Mouse (Mus musculus) embryonic stem cell, embryonic (primary cell): ENCODE data around the gene Manbal.

ENCODE experiments used
- CTCF ChIA-PET, 4 experiments: fragments of 300-600 bp in 2 of 4; fragments of 350-600 bp in 2 of 4; sonication (Branson Sonifier 250); formaldehyde crosslinking; loops; one replicate each; lab custom pipeline; 2022; ENCODE audit warnings: inconsistent platforms in 2 of 4; lab: Charles Lee
- POLR2A ChIA-PET, 4 experiments: fragments of 300-600 bp in 2 of 4; fragments of 350-600 bp in 2 of 4; sonication (Branson Sonifier 250); formaldehyde crosslinking; loops; one replicate each; lab custom pipeline; 2022; ENCODE audit warnings: antibody characterized with exemption in 4 of 4, inconsistent platforms in 1 of 4; lab: Charles Lee

Gene Manbal

GRCm38 (mm10) chr2:157347361-157348159, 19.8 kb upstream of the Manbal start, which contains the start of gene Ghrh:
Gene Ghrh, minus strand, starts transcription at chr2:157347506.
- POLR2A ChIA-PET = interaction anchor here in 3 of 4 experiments (0.6 to 2.6 kb wide), 21 partner anchors 8 to 221 kb away, joined by 3 to 11 read pairs (median 3); partner anchors contain the start of genes Manbal (in 1 of the 3) and Src (in 1 of the 3)
- CTCF ChIA-PET = interaction anchor here in 3 of 4 experiments (0.9 to 3.1 kb wide), 4 partner anchors 26 to 111 kb away, joined by 3 to 17 read pairs (median 6); no protein-coding TSS in a partner anchor

- ChIA-PET POLR2A (interaction anchor here in 2 of 4 experiments (0.8 to 2.2 kb wide), 9 partner anchors 9 to 97 kb away, joined by 3 to 10 read pairs (median 5); partner anchors contain the start of gene Manbal (in 1 of the 2)), CTCF (interaction anchor here in 3 of 4 experiments (1.0 to 3.1 kb wide), 5 partner anchors 11 to 119 kb away, joined by 3 to 17 read pairs (median 3); no protein-coding TSS in a partner anchor)
These were observed 18.1 kb upstream of the Manbal start for GRCm38 (mm10) chr2:157349121-157349778.

GRCm38 (mm10) chr2:157353183-157353582, 14.2 kb upstream of the Manbal start:
- ChIA-PET CTCF (interaction anchor here in 2 of 4 experiments (1.0 to 1.9 kb wide), 3 partner anchors 11 to 104 kb away, joined by 3 to 10 read pairs (median 8); no protein-coding TSS in a partner anchor), POLR2A (interaction anchor here in 3 of 4 experiments (0.8 to 12.7 kb wide), 19 partner anchors 9 to 213 kb away, joined by 3 to 170 read pairs (median 5); partner anchors contain the start of genes Manbal (in 1 of the 3) and Src (in 1 of the 3))

- ChIA-PET CTCF (interaction anchor here in 3 of 4 experiments (0.5 to 1.9 kb wide), 4 partner anchors 12 to 214 kb away, joined by 3 to 10 read pairs (median 7); no protein-coding TSS in a partner anchor), POLR2A (interaction anchor here in 3 of 4 experiments (0.8 to 12.7 kb wide), 19 partner anchors 9 to 212 kb away, joined by 3 to 170 read pairs (median 5); partner anchors contain the start of genes Manbal (in 1 of the 3) and Src (in 1 of the 3))
These were observed 13.3 kb upstream of the Manbal start for GRCm38 (mm10) chr2:157354106-157354505.

GRCm38 (mm10) chr2:157360028-157360427, 7.4 kb upstream of the Manbal start:
- ChIA-PET POLR2A (interaction anchor here (0.5 to 12.7 kb wide), 23 partner anchors 7 to 209 kb away, joined by 3 to 170 read pairs (median 5); partner anchors contain the start of genes Ghrh (in 1 of the 4), Manbal (in 1 of the 4) and Src (in 1 of the 4)), CTCF (interaction anchor here in 3 of 4 experiments (0.6 to 2.4 kb wide), 4 partner anchors 22 to 162 kb away, joined by 3 to 7 read pairs (median 4); no protein-coding TSS in a partner anchor)

- CTCF ChIA-PET = interaction anchor here in 2 of 4 experiments (0.5 to 1.3 kb wide), 3 partner anchors 31 to 597 kb away, joined by 3 to 7 read pairs (median 5); no protein-coding TSS in a partner anchor
- POLR2A ChIA-PET = interaction anchor here in 3 of 4 experiments (0.6 to 12.7 kb wide), 30 partner anchors 9 to 798 kb away, joined by 3 to 170 read pairs (median 4); partner anchors contain the start of genes Rbl1 (in 2 of the 3), Ghrh (in 1 of the 3) and Src (in 1 of the 3)
These were observed 4.4 kb upstream of the Manbal start for GRCm38 (mm10) chr2:157363031-157363430.

GRCm38 (mm10) chr2:157366762-157367161, 632 bp upstream of the Manbal start:
- CTCF ChIA-PET = interaction anchor here in 2 of 4 experiments (0.7 to 1.9 kb wide), 2 partner anchors 36 to 91 kb away, joined by 3 to 6 read pairs; no protein-coding TSS in a partner anchor
- POLR2A ChIA-PET = interaction anchor here in 3 of 4 experiments (0.5 to 18.1 kb wide), 19 partner anchors 8 to 307 kb away, joined by 3 to 461 read pairs (median 5); partner anchors contain the start of genes Ghrh (in 2 of the 3) and Rbl1 (in 1 of the 3)

GRCm38 (mm10) chr2:157367991-157368390, 597 bp downstream of the Manbal start:
- ChIA-PET POLR2A (interaction anchor here in 3 of 4 experiments (0.7 to 18.1 kb wide), 36 partner anchors 8 to 879 kb away, joined by 3 to 461 read pairs (median 3); partner anchors contain the start of genes Ghrh (in 1 of the 3) and Rbl1 (in 1 of the 3)), CTCF (interaction anchor here (0.6 to 1.9 kb wide), 4 partner anchors 90 to 304 kb away, joined by 3 to 7 read pairs (median 6); no protein-coding TSS in a partner anchor)

GRCm38 (mm10) chr2:157371696-157372095, 4.3 kb downstream of the Manbal start:
- POLR2A ChIA-PET = interaction anchor here in 3 of 4 experiments (1.2 to 53.2 kb wide), 15 partner anchors 9 to 96 kb away, joined by 3 to 1391 read pairs (median 12); partner anchors contain the start of gene Src (in 1 of the 3)
- CTCF ChIA-PET = interaction anchor here in 2 of 4 experiments (1.2 to 1.7 kb wide), 3 partner anchors 86 to 96 kb away, joined by 3 to 5 read pairs (median 3); no protein-coding TSS in a partner anchor

- ChIA-PET POLR2A (interaction anchor here (0.7 to 53.2 kb wide), 43 partner anchors 9 to 1061 kb away, joined by 3 to 1391 read pairs (median 5); partner anchors contain the start of genes Rbl1 (in 3 of the 4), Src (in 2 of the 4), Cnbd2 (in 1 of the 4) and Ghrh (in 1 of the 4)), CTCF (interaction anchor here in 3 of 4 experiments (0.9 to 1.9 kb wide), 5 partner anchors 26 to 84 kb away, joined by 3 to 6 read pairs (median 5); partner anchors contain the start of gene Ghrh (in 1 of the 3))
These were observed 6.3 kb downstream of the Manbal start for GRCm38 (mm10) chr2:157373681-157374080.

GRCm38 (mm10) chr2:157375051-157375450, 7.7 kb downstream of the Manbal start:
- ChIA-PET POLR2A (interaction anchor here in 3 of 4 experiments (0.6 to 53.2 kb wide), 37 partner anchors 8 to 804 kb away, joined by 3 to 1391 read pairs (median 6); partner anchors contain the start of genes Src (in 3 of the 3), Manbal (in 2 of the 3), Ghrh (in 1 of the 3) and Rbl1 (in 1 of the 3)), CTCF (interaction anchor here in 2 of 4 experiments (0.6 to 1.2 kb wide), 2 partner anchors 16 to 112 kb away, joined by 3 read pairs; no protein-coding TSS in a partner anchor)

GRCm38 (mm10) chr2:157375794-157376757, 8.7 kb downstream of the Manbal start:
- POLR2A ChIA-PET = interaction anchor here (0.6 to 53.2 kb wide), 72 partner anchors 7 to 1479 kb away, joined by 3 to 1391 read pairs (median 5); partner anchors contain the start of genes Src (in 3 of the 4), Manbal (in 2 of the 4), Ghrh (in 1 of the 4) and Rbl1 (in 1 of the 4)

GRCm38 (mm10) chr2:157376995-157377394, 9.6 kb downstream of the Manbal start:
- ChIA-PET CTCF (interaction anchor here in 3 of 4 experiments (1.2 to 3.4 kb wide), 3 partner anchors 80 to 81 kb away, joined by 3 to 15 read pairs (median 3); no protein-coding TSS in a partner anchor), POLR2A (interaction anchor here (0.6 to 53.2 kb wide), 42 partner anchors 6 to 293 kb away, joined by 3 to 1391 read pairs (median 6); partner anchors contain the start of genes Src (in 3 of the 4) and Manbal (in 1 of the 4))

More at GRCm38 (mm10) chr2:157375794-157376757, 8.7 kb downstream of the Manbal start:
- CTCF ChIA-PET = interaction anchor here (0.7 to 3.4 kb wide), 7 partner anchors 11 to 82 kb away, joined by 3 to 15 read pairs (median 3); no protein-coding TSS in a partner anchor

- POLR2A ChIA-PET = interaction anchor here in 3 of 4 experiments (0.8 to 53.2 kb wide), 6 partner anchors 8 to 37 kb away, joined by 3 to 1391 read pairs (median 21); partner anchors contain the start of genes Manbal (in 1 of the 3) and Src (in 1 of the 3)
These were observed 17.4 kb downstream of the Manbal start for GRCm38 (mm10) chr2:157384836-157385235.

More at GRCm38 (mm10) chr2:157384836-157385235, 17.4 kb downstream of the Manbal start:
- CTCF ChIA-PET = interaction anchor here in 1 of 4 experiments (1.0 kb wide), 1 partner anchor 41 kb away, joined by 3 read pairs; no protein-coding TSS in a partner anchor
